Mouse (Mus musculus) kidney, postnatal 0 days (tissue): ENCODE results near the gene Cebpg. TPM values are rescaled to one million over a fixed set of nuclear protein-coding genes. Genes with fewer than 3 reads are reported as not detected.

Experiments
- ATAC-seq: fragments of 200-750 bp; cut with Nextera tagmentation; replicated peaks from 2 replicates; pipeline ENCODE4 v1.8.0; 2017; ENCODE audit warnings: low read depth, moderate number of reproducible peaks, moderate TSS enrichment, moderate library complexity; ENCODE audit not compliant: low FRiP score
- DNase-seq: peaks from one replicate; pipeline ENCODE4 v3.0.0-alpha.2; 2016; ENCODE audit warnings: low spot score
- H3K27ac ChIP-seq: fragments of 300-500 bp; sonication (generic); 2 replicates; pipeline ENCODE4 v1.5.1; 2014; ENCODE audit warnings: mild to moderate bottlenecking
- H3K27me3 ChIP-seq: fragments of 300-500 bp; sonication (generic); 2 replicates; pipeline ENCODE4 v1.6.1; 2014; ENCODE audit warnings: low read length, mixed read lengths; ENCODE audit not compliant: insufficient read depth
- H3K36me3 ChIP-seq: fragments of 300-500 bp; sonication (generic); 2 replicates; pipeline ENCODE4 v1.6.1; 2014; ENCODE audit warnings: low read length, mixed read lengths; ENCODE audit not compliant: insufficient read depth
- H3K4me1 ChIP-seq: fragments of 300-500 bp; sonication (generic); replicated peaks from 2 replicates; pipeline ENCODE4 v1.6.1; 2014; ENCODE audit warnings: antibody characterized with exemption, low read length, mixed read lengths; ENCODE audit not compliant: insufficient read depth
- H3K4me2 ChIP-seq: fragments of 300-500 bp; sonication (generic); 2 replicates; pipeline ENCODE4 v1.6.1; 2014; ENCODE audit warnings: mild to moderate bottlenecking, low read length, moderate library complexity, mixed read lengths
- H3K4me3 ChIP-seq: fragments of 300-500 bp; sonication (generic); replicated peaks from 2 replicates; pipeline ENCODE4 v1.5.1; 2014; ENCODE audit warnings: low read depth, low read length
- H3K9ac ChIP-seq: fragments of 300-500 bp; sonication (generic); 2 replicates; pipeline ENCODE4 v1.6.1; 2014; ENCODE audit warnings: low read depth, low read length
- H3K9me3 ChIP-seq: fragments of 300-500 bp; sonication (generic); replicated peaks from 2 replicates; pipeline ENCODE4 v1.6.1; 2016; ENCODE audit warnings: low read length, inconsistent platforms, mixed read lengths
- CTCF ChIP-seq: IDR thresholded peaks from 2 replicates; pipeline ENCODE4 v1.5.1; 2016; ENCODE audit warnings: antibody characterized with exemption, low read depth, mild to moderate bottlenecking, moderate library complexity
- WGBS: fragments of 180-500 bp; shearing (Covaris S2); extraction: QIAGEN DNeasy Blood & Tissue Kit; methylation state at CpG from one replicate; pipeline ENCODE4 v1.1.7; 2014; 5-methylcytosine and 5-hydroxymethylcytosine counted together
- polyA plus RNA-seq: library from polyadenylated mRNA; unstranded; fragments of >200 nt; fragmentation: Nextera tagmentation; extraction: Ambion mirVana; gene quantifications from 2 replicates; pipeline ENCODE4 v1.2.1, GENCODE M21; 2015

Cebpg gene
- polyA plus RNA-seq, 1 experiment from 2014 or later: 30.8 TPM

DNA sequence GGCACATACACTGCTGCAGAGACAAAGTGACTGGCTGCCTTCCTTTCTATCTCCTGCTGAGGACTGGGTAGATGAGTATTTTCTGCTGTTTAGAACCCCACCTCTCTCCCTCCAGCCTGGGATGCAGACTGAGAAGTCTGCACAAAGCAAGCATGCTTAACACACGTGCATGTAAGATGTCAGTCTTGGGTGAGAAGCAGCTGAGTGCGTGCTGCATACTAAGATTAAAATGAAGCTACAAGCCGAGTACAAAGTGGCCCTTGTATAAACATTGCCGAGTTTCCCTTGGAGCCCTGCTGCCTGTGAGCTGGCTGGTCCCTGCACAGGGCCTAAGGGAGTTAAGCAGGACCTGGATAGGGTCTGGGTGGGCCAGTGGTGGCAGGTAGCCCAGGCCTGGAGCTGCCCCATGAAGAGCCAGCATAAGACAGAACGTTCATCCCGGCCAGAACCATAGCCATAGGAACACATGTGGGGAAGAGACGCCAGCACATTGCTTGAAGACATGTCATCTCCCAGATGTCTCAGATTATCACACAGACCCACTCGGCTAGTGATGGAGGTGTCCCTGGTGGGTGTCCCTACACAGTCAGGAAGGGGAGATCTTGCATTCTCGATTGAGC lies 28.5 kb downstream of the Cebpg start:
- Histone ChIP-seq H3K4me3 (no peak overlapping the region), H3K27me3 (no peaks in the 10 kb centered on the region), H3K4me2 (no peak overlapping the region), H3K36me3 (peaks cover 15% of the 10 kb centered on the region), H3K4me1 (no peaks in the 10 kb centered on the region), H3K9me3 (no peaks in the 10 kb centered on the region), H3K9ac (no peak overlapping the region), H3K27ac (no peak overlapping the region)
- no peak for TF ChIP-seq CTCF
- WGBS: 80% methylated on average over 9 of the region's 9 CpGs
- DNase-seq: no peak
- no peak for ATAC-seq

DNA sequence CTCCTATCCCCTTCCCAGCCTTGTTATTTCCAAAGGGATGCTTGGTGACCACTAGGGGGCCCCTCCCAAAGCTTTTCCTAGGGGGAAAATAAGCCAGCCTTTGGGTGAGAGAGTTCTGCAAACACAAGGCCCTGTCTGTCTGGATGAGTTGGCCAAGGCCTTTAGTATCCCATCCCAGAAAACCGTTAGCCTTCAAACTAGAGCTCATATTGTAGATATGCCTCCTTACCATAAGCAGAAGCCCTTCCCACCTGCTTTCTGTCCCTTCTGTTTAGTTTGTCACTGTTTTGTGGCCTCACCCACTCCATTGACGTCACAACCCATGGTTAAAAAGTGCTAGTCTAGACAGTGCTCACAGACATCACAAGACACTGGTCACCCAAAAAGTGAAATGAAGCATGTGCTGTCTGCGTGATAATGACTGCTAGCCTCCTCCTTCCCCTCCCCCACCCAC lies 29.5 kb downstream of the Cebpg start:
- Histone ChIP-seq H3K27ac (no peak overlapping the region), H3K9ac (no peak overlapping the region), H3K4me3 (no peak overlapping the region), H3K4me2 (no peak overlapping the region), H3K27me3 (no peaks in the 10 kb centered on the region), H3K4me1 (no peaks in the 10 kb centered on the region), H3K9me3 (no peaks in the 10 kb centered on the region), H3K36me3 (peaks cover 12% of the 10 kb centered on the region)
- ATAC-seq: no peak
- TF ChIP-seq CTCF: peak; percentile 75
- WGBS: 81% methylated on average over 3 of the region's 3 CpGs
- peak; percentile 81 for DNase-seq

DNA sequence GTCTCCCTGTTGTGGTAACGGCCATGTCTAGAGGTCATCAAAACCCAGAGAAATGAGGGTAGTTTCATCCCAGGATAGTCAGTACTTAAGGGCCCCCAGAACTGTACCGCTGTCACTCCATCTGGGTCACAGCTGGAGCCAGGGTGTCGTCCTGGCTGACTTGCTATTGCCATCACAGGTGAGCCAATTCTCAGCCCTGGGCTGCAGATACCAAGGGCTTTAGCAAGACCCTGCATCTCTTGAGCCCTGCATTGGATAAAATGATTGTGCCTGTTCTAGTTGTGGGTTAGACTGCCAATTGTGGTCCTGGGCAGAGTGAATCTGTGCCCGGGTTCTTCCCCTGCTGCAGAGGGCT lies 30.1 kb downstream of the Cebpg start:
- Histone ChIP-seq H3K4me1 (no peaks in the 10 kb centered on the region), H3K9me3 (no peaks in the 10 kb centered on the region), H3K9ac (no peak overlapping the region), H3K4me3 (no peak overlapping the region), H3K27ac (no peak overlapping the region), H3K36me3 (peaks cover 10% of the 10 kb centered on the region), H3K4me2 (no peak overlapping the region), H3K27me3 (no peaks in the 10 kb centered on the region)
- 89% methylated on average over 4 of the region's 4 CpGs for WGBS
- ATAC-seq (no peak), DNase-seq (no peak)
- no peak for TF ChIP-seq CTCF

DNA sequence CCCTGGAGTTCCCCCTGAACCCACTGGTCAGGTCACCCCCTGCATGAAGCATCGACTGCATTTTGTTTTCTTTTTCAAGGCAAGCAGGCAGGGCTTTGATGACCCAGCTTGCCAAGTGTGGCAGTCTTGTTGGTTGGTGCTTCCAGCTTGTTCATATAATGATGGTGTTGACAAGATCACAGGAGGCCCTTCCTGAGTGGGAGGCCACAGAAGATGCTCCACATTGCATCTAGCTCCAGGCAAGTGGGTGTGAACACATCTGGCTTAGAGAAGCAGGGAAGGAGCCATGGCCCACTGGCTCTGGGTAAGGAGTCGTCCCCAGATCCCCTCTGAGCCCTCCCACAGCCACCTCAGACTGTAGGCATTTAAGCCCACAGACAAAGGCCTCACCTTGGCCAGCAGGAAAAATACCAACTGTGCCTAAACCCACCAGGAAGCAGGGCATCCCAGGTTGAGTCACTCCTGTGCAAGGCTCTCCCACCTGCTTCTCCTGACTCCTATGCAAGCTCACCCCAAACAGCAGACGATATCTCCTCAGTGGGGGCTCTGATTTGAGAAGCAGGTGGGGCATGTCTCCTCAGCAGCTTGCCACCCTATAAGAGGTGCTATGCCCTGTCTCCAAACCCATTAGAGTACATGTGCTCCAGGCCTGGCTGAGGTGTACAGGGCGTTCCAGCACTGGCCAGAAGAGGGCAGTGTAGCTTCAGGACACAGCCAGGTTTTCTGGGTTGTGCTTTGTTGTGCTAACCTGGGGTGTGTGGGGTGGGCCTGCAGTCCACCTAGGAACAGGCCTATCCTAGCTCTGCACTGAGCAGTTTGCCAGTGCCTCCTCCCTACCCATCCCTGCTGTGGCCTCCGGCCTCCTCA lies 30.7 kb downstream of the Cebpg start:
- Histone ChIP-seq H3K36me3 (peaks cover 8% of the 10 kb centered on the region; the same call in 1 of the 2 replicates), H3K4me2 (no peak overlapping the region), H3K9me3 (no peaks in the 10 kb centered on the region), H3K9ac (no peak overlapping the region), H3K4me3 (no peak overlapping the region), H3K27me3 (no peaks in the 10 kb centered on the region), H3K4me1 (no peaks in the 10 kb centered on the region), H3K27ac (no peak overlapping the region)
- ATAC-seq: peak; percentile 54; the same call in 1 of the 2 replicates
- peak; percentile 89 for TF ChIP-seq CTCF
- 47% methylated on average over 5 of the region's 5 CpGs for WGBS
- DNase-seq: peak; percentile 52

DNA sequence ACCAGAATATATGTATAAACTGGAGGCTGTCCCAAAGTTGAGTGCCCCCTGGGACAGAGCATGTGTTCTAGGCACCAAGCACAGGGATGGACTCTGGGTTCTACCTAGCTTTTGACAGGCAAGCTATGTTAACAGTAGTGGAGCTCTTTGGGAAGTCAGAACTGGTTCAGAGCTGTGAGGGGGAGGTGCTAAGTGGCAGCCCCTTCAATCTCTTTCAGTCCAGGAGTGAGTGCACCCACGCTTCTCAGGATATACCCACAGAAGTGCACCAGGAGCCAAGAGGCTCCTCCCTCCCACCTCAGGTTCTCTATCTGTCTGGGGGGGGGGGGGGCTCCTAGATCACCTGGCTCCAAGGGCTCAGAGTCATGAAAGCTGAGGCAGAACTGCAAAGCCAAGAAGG lies 31.9 kb downstream of the Cebpg start:
- no peak overlapping the region for H3K4me3 ChIP-seq
- H3K27ac ChIP-seq: no peak overlapping the region
- H3K27me3 ChIP-seq: no peaks in the 10 kb centered on the region
- peaks cover 11% of the 10 kb centered on the region; the same call in 1 of the 2 replicates for H3K36me3 ChIP-seq
- H3K4me1 ChIP-seq: no peaks in the 10 kb centered on the region
- WGBS: 62% methylated on average over 1 of the region's 1 CpGs
- no peak for TF ChIP-seq CTCF
- ATAC-seq (no peak), DNase-seq (no peak)
- H3K9ac ChIP-seq: no peak overlapping the region
- H3K4me2 ChIP-seq: no peak overlapping the region
- H3K9me3 ChIP-seq: no peaks in the 10 kb centered on the region

DNA sequence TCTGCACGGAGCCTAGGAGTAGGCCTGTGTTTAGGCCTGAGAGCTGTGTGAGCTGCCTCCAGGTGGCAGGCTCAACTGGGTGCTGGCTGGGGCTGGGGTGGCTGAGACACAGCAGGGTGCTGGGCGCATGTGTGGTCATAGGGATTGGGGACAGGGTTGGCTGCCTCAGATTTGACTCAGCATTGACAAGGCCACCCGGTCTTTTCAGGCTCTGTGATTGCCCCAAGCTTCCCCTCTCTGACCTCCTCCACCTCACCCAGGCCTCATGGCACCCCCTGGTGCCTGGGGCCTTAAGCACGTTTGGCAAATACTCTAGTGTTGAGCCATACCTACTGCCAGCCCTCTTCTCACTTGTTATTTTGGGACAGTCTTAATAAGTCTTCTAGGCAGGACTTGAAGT lies 33.1 kb downstream of the Cebpg start:
- no peaks in the 10 kb centered on the region for H3K4me1 ChIP-seq
- no peak overlapping the region for H3K9ac ChIP-seq
- no peak for DNase-seq
- H3K27ac ChIP-seq: no peak overlapping the region
- H3K36me3 ChIP-seq: peaks cover 11% of the 10 kb centered on the region; the same call in 1 of the 2 replicates
- no peak for ATAC-seq
- no peaks in the 10 kb centered on the region for H3K27me3 ChIP-seq
- no peak overlapping the region for H3K4me2 ChIP-seq
- WGBS: 81% methylated on average over 4 of the region's 4 CpGs
- no peaks in the 10 kb centered on the region for H3K9me3 ChIP-seq
- TF ChIP-seq CTCF: 0 out of 2 replicates have a peak, but pooled peaks have one; percentile 18
- no peak overlapping the region for H3K4me3 ChIP-seq
